Mouse (Mus musculus): ENCODE measurements at regions not wholly inside any gene's neighbourhood (a gene's known extent, or its start where the extent isn't known, plus 50 kb on each side); places are given as distances from the start of the nearest gene placed in this dataset.

DNA sequence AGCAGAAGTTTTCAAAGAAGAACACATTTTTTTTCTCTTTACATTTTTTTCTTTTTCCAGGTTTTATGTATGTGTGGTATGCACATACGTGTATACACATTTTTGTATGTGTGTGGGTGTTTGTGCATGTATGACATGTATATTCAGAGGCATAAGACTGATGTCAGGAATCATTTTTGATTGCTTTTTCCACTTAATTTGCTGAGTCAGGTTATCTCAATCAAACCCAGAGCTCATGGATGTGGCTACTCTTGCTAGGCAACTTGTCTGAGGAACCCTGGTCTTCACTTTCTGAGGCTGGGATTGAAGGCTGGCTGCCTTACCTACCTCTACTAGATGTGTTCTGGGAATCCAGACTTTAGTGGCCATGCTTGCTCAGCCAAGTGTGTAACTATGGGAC, 174.2 kb upstream of the Stt3b start:
- Histone ChIP-seq H3K4me1 (no peaks in the 10 kb centered on the region), H3K9ac (no peak overlapping the region), H3K27me3 (no peaks in the 10 kb centered on the region), H3K9me3 (replicated peaks) (no peaks in the 10 kb centered on the region), H3K4me2 (replicated peaks) (no peak overlapping the region), H3K36me3 (no peaks in the 10 kb centered on the region), H3K4me3 (replicated peaks) (no peak overlapping the region), H3K27ac (replicated peaks) (no peak overlapping the region)
- WGBS, result 92% methylated on average over 1 of the region's 1 CpGs
- no peak for ATAC-seq (ENCODE audit: insufficient number of reproducible peaks, low FRiP score, low TSS enrichment, low read depth)

DNA sequence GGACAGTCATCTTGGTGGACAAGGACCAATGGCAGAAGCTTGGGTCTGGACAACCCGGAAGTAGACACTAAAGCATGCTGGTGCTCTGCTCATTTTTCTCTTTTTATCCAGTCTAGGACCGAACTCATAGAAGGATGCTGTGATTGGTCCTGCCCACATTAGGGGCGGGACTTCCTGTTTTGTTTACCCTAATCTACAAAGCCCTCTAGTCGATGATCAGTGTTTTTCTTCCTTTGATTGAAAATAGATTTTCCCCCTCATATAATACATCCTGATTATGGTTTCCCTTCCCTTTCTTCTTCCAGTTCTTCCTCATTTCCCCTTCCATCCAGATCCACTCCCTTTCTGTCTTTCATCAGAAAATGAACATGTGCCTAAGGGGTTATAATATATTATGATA, 175.0 kb upstream of the Stt3b start:
- Histone ChIP-seq H3K9ac (no peak overlapping the region), H3K4me3 (replicated peaks) (no peak overlapping the region), H3K4me2 (replicated peaks) (no peak overlapping the region), H3K27me3 (no peaks in the 10 kb centered on the region), H3K36me3 (no peaks in the 10 kb centered on the region), H3K4me1 (no peaks in the 10 kb centered on the region), H3K27ac (replicated peaks) (no peak overlapping the region), H3K9me3 (replicated peaks) (no peaks in the 10 kb centered on the region)
- no peak for ATAC-seq (ENCODE audit: insufficient number of reproducible peaks, low FRiP score, low TSS enrichment, low read depth)
- WGBS, result 85% methylated on average over 4 of the region's 4 CpGs

DNA sequence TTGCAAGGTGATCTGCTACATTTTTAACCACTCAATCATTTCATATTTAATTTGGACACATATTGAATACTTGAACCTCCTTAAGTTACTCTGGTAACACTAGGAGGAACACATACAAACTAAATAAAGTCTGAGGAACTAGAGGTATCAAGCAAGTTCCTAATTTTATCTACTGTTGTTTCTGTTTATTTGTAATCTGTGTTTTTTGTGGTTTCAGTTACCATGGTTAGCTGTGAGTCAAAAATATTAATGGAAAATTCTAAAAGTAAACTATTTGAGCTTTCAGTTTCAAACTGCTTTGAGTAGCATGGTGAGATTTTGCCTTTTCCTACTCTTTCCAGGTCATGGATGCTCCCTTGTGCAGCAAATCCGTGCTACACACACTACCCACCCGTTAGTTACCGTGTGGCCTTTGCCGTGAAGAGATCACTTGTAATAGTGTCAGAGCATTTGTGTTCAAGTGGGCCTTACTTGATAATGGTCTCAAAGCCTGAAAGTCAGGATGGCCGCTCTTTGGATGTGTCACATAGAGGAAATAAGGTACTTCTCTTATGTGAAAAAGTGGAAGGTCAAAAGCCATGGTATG, 177.0 kb upstream of the Stt3b start:
- Histone ChIP-seq H3K27ac (replicated peaks) (no peak overlapping the region), H3K9ac (no peak overlapping the region), H3K27me3 (no peaks in the 10 kb centered on the region), H3K9me3 (replicated peaks) (no peaks in the 10 kb centered on the region), H3K36me3 (no peaks in the 10 kb centered on the region), H3K4me3 (replicated peaks) (no peak overlapping the region), H3K4me1 (no peaks in the 10 kb centered on the region), H3K4me2 (replicated peaks) (no peak overlapping the region)
- ATAC-seq (ENCODE audit: insufficient number of reproducible peaks, low FRiP score, low TSS enrichment, low read depth), result no peak
- 91% methylated on average over 5 of the region's 5 CpGs for WGBS

- Histone ChIP-seq H3K27me3 (no peaks in the 10 kb centered on the region), H3K36me3 (no peaks in the 10 kb centered on the region), H3K9ac (no peak overlapping the region), H3K27ac (replicated peaks) (no peak overlapping the region), H3K4me3 (replicated peaks) (no peak overlapping the region), H3K4me2 (replicated peaks) (no peak overlapping the region), H3K9me3 (replicated peaks) (no peaks in the 10 kb centered on the region), H3K4me1 (no peaks in the 10 kb centered on the region)
- 79% methylated on average over 9 of the region's 9 CpGs for WGBS
- ATAC-seq (ENCODE audit: insufficient number of reproducible peaks, low FRiP score, low TSS enrichment, low read depth), result no peak
Measured at GRCm38 (mm10) chr9:115488913-115489809, 178.9 kb upstream of the Stt3b start.

DNA sequence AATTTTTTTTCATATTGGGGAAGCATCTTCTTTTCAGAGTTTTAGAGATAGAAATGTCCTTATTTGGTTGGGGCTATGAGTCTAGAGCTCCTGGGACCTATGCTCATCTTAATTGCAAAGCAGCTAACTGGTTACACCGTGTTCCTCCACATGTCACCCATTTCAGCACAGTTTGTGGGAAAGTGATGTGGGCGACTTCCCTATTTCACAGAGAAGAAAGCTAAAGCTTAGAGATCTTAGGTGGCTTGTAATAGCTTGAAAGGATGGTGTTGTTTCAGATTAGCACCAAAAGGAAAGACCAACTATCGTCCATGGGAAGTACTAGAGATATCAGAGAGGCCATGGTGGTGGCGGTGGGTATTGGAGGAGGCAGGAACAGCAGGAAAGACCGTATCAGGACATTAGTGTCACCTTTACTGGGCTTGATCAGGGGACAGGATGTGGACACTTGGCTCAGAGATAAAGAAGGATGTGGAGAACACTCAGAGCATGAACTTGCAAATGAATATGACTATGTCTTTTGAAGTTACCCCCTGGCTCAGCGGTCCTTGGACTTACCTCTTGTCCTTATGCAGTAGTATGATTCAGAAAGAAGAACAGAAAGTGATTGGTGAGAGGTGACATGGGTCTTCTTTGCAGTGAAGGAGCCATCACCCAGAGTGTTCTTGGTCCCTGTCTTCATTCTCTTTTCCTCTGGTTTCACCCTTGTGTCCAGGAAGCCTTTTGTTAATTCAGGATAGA, 182.4 kb upstream of the Stt3b start:
- Histone ChIP-seq H3K36me3 (no peaks in the 10 kb centered on the region), H3K9ac (no peak overlapping the region), H3K9me3 (replicated peaks) (no peaks in the 10 kb centered on the region), H3K4me3 (replicated peaks) (no peak overlapping the region), H3K27me3 (no peaks in the 10 kb centered on the region), H3K27ac (replicated peaks) (no peak overlapping the region), H3K4me2 (replicated peaks) (no peak overlapping the region), H3K4me1 (no peaks in the 10 kb centered on the region)
- 86% methylated on average over 6 of the region's 6 CpGs for WGBS
- ATAC-seq (ENCODE audit: insufficient number of reproducible peaks, low FRiP score, low TSS enrichment, low read depth), result no peak

GRCm38 (mm10) chr9:115493765-115494164, 183.5 kb upstream of the Stt3b start:
- Histone ChIP-seq H3K27me3 (no peaks in the 10 kb centered on the region), H3K36me3 (no peaks in the 10 kb centered on the region), H3K4me3 (replicated peaks) (no peak overlapping the region), H3K9me3 (replicated peaks) (no peaks in the 10 kb centered on the region), H3K9ac (no peak overlapping the region), H3K4me1 (no peaks in the 10 kb centered on the region), H3K27ac (replicated peaks) (no peak overlapping the region), H3K4me2 (replicated peaks) (no peak overlapping the region)
- 87% methylated on average over 2 of the region's 2 CpGs for WGBS
- no peak for ATAC-seq (ENCODE audit: insufficient number of reproducible peaks, low FRiP score, low TSS enrichment, low read depth)

GRCm38 (mm10) chr9:115499536-115499935, 189.3 kb upstream of the Stt3b start:
- no peaks in the 10 kb centered on the region for H3K4me1 ChIP-seq
- ATAC-seq (ENCODE audit: insufficient number of reproducible peaks, low FRiP score, low TSS enrichment, low read depth), result no peak

DNA sequence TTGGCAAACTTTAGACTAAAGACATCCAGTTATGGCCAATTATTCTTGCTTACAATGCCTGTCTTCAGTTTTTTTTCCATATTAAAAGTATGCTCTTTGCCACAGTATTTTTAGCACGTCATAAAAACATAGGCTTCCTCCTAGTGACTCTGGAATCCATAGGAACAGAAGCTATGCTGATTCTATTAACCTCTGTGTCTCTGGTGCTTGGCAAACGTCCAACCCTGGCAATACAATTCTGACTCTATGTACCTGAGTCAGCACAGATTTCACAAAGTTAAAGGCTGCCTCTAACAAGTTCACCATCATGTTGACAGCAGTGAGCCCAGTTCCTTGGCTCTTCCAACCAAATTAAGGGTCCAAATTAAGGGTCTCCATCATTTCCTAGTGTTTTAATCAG, 194.6 kb upstream of the Stt3b start:
- H3K27me3 ChIP-seq, result 0 out of 2 replicates have a peak, but pooled peaks cover 4% of the 10 kb centered on the region
- H3K9me3 ChIP-seq (replicated peaks), result no peaks in the 10 kb centered on the region
- no peak overlapping the region for H3K9ac ChIP-seq
- no peak for ATAC-seq (ENCODE audit: insufficient number of reproducible peaks, low FRiP score, low TSS enrichment, low read depth)
- H3K4me1 ChIP-seq, result no peaks in the 10 kb centered on the region
- no peak overlapping the region for H3K4me2 ChIP-seq (replicated peaks)
- no peak overlapping the region for H3K4me3 ChIP-seq (replicated peaks)
- no peak overlapping the region for H3K27ac ChIP-seq (replicated peaks)
- 23% methylated on average over 2 of the region's 2 CpGs for WGBS
- no peaks in the 10 kb centered on the region for H3K36me3 ChIP-seq

More at GRCm38 (mm10) chr9:115499536-115499935, 189.3 kb upstream of the Stt3b start:
- Histone ChIP-seq H3K27ac (replicated peaks) (no peak overlapping the region), H3K9ac (no peak overlapping the region), H3K36me3 (no peaks in the 10 kb centered on the region), H3K4me3 (replicated peaks) (no peak overlapping the region), H3K4me2 (replicated peaks) (no peak overlapping the region), H3K9me3 (replicated peaks) (no peaks in the 10 kb centered on the region), H3K27me3 (no peaks in the 10 kb centered on the region)
- WGBS, result 64% methylated on average over 3 of the region's 3 CpGs

DNA sequence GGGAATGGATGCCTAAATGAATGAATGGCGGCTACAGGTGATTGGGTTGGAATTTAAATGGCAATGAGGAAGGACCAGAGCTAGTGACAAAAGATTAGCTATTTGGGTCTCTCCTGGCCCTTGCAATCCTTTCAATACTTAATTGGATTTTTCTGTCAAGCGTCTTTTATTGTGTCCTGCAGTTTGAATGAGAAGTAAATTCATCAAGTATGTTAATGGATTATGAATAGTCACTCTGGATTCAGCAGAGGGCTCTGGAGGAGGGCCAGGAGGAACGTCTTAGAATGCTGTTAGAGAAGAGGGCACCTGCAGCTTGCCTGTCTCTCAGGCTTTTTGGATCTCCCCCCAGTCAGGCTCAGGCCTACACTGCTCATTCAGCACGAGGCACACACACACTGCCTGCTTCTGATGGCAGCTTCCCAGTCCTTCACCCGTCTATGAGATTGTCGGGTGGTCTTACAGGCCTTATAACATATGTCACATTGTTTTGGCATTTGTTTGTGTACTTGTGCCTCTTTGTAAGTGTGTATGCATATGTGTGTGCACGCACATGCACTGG, 197.0 kb upstream of the Stt3b start:
- no peak overlapping the region for H3K27ac ChIP-seq (replicated peaks)
- H3K4me1 ChIP-seq, result no peaks in the 10 kb centered on the region
- no peaks in the 10 kb centered on the region for H3K36me3 ChIP-seq
- 0 out of 2 replicates have a peak, but pooled peaks cover 4% of the 10 kb centered on the region for H3K27me3 ChIP-seq
- no peak overlapping the region for H3K9ac ChIP-seq
- H3K4me3 ChIP-seq (replicated peaks), result no peak overlapping the region
- ATAC-seq (ENCODE audit: insufficient number of reproducible peaks, low FRiP score, low TSS enrichment, low read depth), result no peak
- WGBS, result 60% methylated on average over 7 of the region's 7 CpGs
- no peaks in the 10 kb centered on the region for H3K9me3 ChIP-seq (replicated peaks)
- no peak overlapping the region for H3K4me2 ChIP-seq (replicated peaks)

- H3K27me3 ChIP-seq, result no peaks in the 10 kb centered on the region
- no peak overlapping the region for H3K9ac ChIP-seq
- no peaks in the 10 kb centered on the region for H3K36me3 ChIP-seq
- no peak overlapping the region for H3K4me3 ChIP-seq (replicated peaks)
- 0 out of 2 replicates have a peak, but pooled peaks cover 11% of the 10 kb centered on the region for H3K9me3 ChIP-seq (replicated peaks)
- no peak overlapping the region for H3K27ac ChIP-seq (replicated peaks)
- no peak for ATAC-seq (ENCODE audit: insufficient number of reproducible peaks, low FRiP score, low TSS enrichment, low read depth)
- H3K4me1 ChIP-seq, result no peaks in the 10 kb centered on the region
- WGBS, result 56% methylated on average over 16 of the region's 16 CpGs
- no peak overlapping the region for H3K4me2 ChIP-seq (replicated peaks)
Measured at GRCm38 (mm10) chr9:115512835-115513629, 202.8 kb upstream of the Stt3b start.

All from embryonic facial prominence, embryonic 15.5 days (tissue).